Mouse (Mus musculus): Measurements from ENCODE around the gene Pym1. TPM values are rescaled to one million over a fixed set of nuclear protein-coding genes. Genes with fewer than 3 reads are reported as not detected.
"Not testable (repeated sequence)": the region's sequence is repeated elsewhere in the genome, so short reads cannot be mapped to it uniquely, and the experiment has no call there.

Pym1 gene
- 56.6 and 60.0 TPM in 2 replicates for polyA plus RNA-seq (2016; fragmentation: Nextera tagmentation; extraction: Ambion mirVana)

DNA sequence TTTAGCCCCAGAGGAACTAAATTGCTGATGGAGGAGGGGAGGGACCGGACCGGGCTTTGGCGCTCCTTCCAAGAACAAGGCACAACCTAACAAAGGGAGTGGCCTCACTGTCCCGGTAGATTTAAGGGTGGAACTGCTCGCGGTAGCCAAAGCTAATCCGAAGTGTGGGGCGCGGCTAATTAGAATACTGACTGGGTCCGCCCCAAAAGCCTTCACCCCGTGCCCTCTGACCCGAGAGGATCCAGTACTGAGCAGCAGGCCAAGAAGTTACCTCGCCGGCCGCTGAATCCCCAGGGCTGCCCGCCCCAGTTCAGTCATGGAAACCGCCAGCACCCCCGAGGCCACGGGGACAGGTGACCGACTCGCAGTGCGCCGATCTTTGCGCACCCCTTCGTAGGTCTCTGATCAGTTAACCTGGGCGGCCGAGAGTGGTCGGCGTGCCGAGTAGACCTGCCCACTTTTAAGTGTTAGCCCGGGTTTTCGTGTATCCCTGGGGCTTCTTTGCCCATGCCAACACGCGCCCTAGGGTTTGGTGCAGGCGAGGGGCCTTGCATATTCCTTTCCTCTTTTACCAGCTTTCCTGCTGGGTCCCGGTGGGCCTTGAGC lies at the start of gene Pym1:
TSS of gene Pym1 (plus strand) at position 244 of the 606 bp plus-strand sequence.
- Histone ChIP-seq H3K27me3 (replicated peaks; ENCODE audit: low read depth, poor library complexity, severe bottlenecking) (peaks cover 38% of the 10 kb centered on the region), H3K9me3 (no peaks in the 10 kb centered on the region), H3K4me1 (peaks cover 51% of the 10 kb centered on the region), H3K36me3 (replicated peaks) (peaks cover 14% of the 10 kb centered on the region), H3K27ac (replicated peaks) (peak within 1 kb of the TSS; percentile 94), H3K4me3 (peak within 1 kb of the TSS; percentile 74)
- peak; percentile 82 for DNase-seq (ENCODE audit: low spot score)
- under 1% methylated on average over 36 of the region's 36 CpGs for WGBS

DNA sequence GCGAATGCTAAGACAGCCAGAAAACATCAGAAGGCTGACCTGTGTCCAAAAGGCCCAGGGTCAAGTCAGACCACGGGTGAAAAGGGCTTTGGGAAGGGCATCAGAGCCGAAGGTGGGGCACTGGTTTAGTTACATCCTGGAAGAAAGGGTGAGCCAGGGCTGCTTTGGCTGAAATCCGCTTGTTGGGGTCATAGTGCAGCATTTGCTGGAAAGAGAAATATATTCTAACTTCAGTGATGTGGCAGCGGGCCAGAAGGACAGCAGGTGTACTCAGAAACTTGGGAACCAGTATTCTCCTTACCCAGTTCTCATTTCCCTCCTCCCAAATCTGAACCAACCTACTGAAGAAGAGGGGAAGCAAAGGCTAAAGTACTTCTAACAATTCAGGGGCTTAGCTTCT lies 48.7 kb upstream of the Pym1 start:
- 86% methylated on average over 5 of the region's 5 CpGs for WGBS
- Histone ChIP-seq H3K9me3 (no peaks in the 10 kb centered on the region), H3K4me3 (no peak overlapping the region), H3K27me3 (replicated peaks; ENCODE audit: low read depth, poor library complexity, severe bottlenecking) (no peaks in the 10 kb centered on the region), H3K27ac (replicated peaks) (no peak overlapping the region), H3K4me1 (peaks cover 29% of the 10 kb centered on the region), H3K36me3 (replicated peaks) (peaks cover 63% of the 10 kb centered on the region)
- DNase-seq (ENCODE audit: low spot score) = no peak

DNA sequence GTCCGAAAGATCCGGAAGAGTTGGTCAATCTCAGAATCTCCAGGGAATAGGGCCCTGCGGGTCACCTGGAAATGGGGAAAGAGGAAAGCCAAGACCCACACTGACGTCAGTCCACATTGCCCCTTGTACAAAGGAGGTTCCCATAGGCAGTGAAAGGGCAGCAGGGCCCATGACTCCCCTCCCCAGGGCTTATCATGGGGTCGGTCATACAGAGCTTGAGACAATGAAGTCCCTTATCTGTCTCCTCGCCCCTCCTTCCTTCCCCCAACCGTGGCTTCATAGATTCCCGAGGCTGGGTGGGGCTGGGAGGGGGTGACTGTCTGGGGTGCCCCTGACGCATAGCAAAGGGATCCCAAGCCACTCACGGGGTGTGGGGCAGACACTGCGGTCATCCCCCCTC lies 48.1 kb upstream of the Pym1 start:
- Histone ChIP-seq H3K27ac (replicated peaks) (no peak overlapping the region), H3K27me3 (replicated peaks; ENCODE audit: low read depth, poor library complexity, severe bottlenecking) (no peaks in the 10 kb centered on the region), H3K36me3 (replicated peaks) (peaks cover 63% of the 10 kb centered on the region), H3K9me3 (no peaks in the 10 kb centered on the region), H3K4me1 (peaks cover 30% of the 10 kb centered on the region), H3K4me3 (no peak overlapping the region)
- no peak for DNase-seq (ENCODE audit: low spot score)
- WGBS = 79% methylated on average over 11 of the region's 11 CpGs

DNA sequence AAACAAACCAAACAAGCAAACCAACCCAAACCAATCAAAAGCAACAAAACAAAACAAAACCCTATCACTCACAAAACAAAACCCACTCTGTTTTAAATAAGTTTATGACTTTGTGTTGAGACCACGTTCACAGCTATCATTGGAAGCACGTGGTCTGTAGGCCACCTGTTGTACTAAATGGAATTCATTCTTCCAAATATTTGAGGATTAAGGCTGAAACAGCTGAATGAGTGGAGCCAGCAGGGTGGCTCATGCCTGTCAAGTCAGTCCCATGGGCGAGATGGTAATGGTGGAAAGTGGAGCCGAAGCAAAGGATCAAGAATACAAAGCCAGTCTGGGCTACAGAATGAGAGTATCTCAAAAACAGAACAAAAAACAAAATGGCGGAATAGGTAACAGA lies 47.0 kb upstream of the Pym1 start:
- no peak for DNase-seq (ENCODE audit: low spot score)
- Histone ChIP-seq H3K27me3 (replicated peaks; ENCODE audit: low read depth, poor library complexity, severe bottlenecking) (no peaks in the 10 kb centered on the region), H3K36me3 (replicated peaks) (peaks cover 63% of the 10 kb centered on the region), H3K4me3 (no peak overlapping the region), H3K9me3 (no peaks in the 10 kb centered on the region), H3K27ac (replicated peaks) (no peak overlapping the region), H3K4me1 (peaks cover 31% of the 10 kb centered on the region)
- WGBS = 92% methylated on average over 5 of the region's 5 CpGs

DNA sequence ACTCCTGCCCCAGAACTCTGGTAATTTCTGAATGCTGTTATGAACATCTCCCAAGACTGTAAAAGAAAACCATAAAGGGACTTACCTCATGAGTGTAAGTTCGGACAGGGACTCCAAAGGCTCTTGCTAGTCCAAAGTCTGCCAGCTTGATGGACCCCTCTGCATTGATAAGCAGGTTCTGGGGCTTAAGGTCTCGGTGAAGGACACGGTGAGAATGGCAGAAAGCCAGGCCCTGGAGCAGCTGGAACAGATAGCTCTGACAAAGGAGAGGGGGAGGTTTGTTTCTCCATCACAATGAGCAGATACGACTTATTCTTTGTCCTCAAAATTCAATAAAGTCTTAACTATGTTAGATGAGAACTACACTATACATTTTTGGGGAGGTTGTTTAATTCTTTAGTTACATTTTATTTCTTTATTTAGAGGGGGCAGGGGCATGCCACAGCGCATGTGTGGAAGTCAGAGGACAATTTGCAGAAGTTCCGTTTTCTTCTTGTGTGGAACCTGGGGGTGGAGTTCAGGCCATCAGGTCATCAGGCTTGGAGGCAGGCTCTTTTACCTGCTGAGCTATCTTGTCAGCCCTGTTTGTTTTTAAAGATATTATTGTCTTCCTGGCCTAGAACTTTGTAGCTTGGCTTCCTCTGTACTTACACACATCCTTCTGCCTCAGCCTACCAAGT lies 45.2 kb upstream of the Pym1 start:
- Histone ChIP-seq H3K27me3 (replicated peaks; ENCODE audit: low read depth, poor library complexity, severe bottlenecking) (0 out of 2 replicates have a peak, but pooled peaks cover 2% of the 10 kb centered on the region), H3K4me3 (peak overlapping the region; percentile 89; the same call in 1 of the 2 replicates), H3K4me1 (peaks cover 33% of the 10 kb centered on the region), H3K9me3 (no peaks in the 10 kb centered on the region), H3K36me3 (replicated peaks) (peaks cover 60% of the 10 kb centered on the region), H3K27ac (replicated peaks) (no peak overlapping the region)
- 91% methylated on average over 6 of the region's 6 CpGs for WGBS
- no peak for DNase-seq (ENCODE audit: low spot score)

DNA sequence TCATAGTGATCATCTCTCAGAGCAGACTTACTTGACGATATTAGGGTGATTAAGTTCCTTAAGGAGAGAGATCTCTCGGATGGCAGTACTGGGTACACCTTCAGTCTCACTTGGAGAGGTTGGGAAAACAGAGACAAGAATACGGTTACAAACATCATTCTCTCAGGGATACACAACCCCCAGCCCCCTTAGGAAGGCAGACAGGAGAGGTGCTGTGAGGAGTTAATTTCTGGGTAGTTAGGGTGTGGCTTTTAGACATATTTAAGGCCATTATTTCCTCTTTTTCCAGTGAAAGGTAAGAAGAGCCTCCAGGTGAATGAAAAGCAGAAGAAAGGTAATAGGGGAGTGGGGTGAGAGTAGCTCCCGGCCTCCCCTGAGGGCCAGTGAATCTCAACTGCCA lies 43.8 kb upstream of the Pym1 start, which contains the start of gene Pmel:
TSS of gene Pmel (plus strand) at position 301 of the 400 bp plus-strand sequence.
- Histone ChIP-seq H3K27ac (replicated peaks) (peak within 1 kb of the TSS; percentile 95), H3K27me3 (replicated peaks; ENCODE audit: low read depth, poor library complexity, severe bottlenecking) (0 out of 2 replicates have a peak, but pooled peaks cover 2% of the 10 kb centered on the region), H3K9me3 (no peaks in the 10 kb centered on the region), H3K4me3 (peak within 1 kb of the TSS; percentile 89), H3K36me3 (replicated peaks) (peaks cover 46% of the 10 kb centered on the region), H3K4me1 (peaks cover 33% of the 10 kb centered on the region)
- no peak for DNase-seq (ENCODE audit: low spot score)
- WGBS = 24% methylated on average over 4 of the region's 4 CpGs

DNA sequence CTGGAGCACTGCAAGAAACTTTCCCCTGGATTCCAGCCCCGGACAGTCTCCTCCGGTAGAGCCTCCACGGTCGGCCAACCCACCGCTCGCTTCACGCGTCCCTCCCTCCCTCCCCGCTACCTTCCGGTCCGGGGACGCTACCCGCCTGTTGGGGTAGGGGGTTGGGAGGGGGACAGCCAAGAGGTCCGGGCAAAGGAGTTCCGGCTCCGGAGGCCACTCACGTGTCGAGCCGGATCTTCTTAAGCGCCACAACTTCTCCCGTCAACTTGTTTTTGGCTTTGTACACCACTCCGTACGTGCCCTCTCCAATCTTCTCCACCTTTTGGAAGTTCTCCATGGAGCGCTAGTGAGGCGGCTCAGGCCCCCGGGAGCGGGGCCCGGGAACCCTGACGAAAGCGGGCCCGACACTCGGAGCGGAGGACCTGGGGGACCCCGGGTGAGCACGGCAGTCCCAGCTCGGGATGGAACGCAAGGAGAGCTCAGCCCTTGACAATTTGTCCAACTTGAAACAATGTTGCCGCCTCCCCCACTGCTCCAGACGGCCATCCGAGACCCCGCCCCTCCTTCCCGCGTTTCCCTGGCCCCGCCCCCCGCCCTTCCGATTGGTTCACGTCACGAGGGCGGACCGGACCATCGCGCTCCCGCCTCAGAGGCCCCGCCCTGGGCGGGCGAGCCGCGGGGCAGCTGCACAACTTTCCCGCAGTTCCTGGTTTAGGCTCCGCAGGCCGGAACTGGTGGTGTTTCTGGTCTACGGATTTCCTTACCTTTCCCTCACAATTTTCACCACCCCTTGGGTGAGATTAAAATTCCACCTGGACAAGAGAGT lies 43.0 kb upstream of the Pym1 start, which contains the start of gene Cdk2:
TSS of gene Cdk2 (minus strand) at position 541 of the 826 bp plus-strand sequence.
- peak; percentile 99 for DNase-seq (ENCODE audit: low spot score)
- Histone ChIP-seq H3K36me3 (replicated peaks) (peaks cover 38% of the 10 kb centered on the region), H3K4me3 (peak within 1 kb of the TSS; percentile 89), H3K27me3 (replicated peaks; ENCODE audit: low read depth, poor library complexity, severe bottlenecking) (0 out of 2 replicates have a peak, but pooled peaks cover 2% of the 10 kb centered on the region), H3K4me1 (peaks cover 33% of the 10 kb centered on the region), H3K9me3 (no peaks in the 10 kb centered on the region), H3K27ac (replicated peaks) (peak within 1 kb of the TSS; percentile 95)
- under 1% methylated on average over 62 of the region's 62 CpGs for WGBS

DNA sequence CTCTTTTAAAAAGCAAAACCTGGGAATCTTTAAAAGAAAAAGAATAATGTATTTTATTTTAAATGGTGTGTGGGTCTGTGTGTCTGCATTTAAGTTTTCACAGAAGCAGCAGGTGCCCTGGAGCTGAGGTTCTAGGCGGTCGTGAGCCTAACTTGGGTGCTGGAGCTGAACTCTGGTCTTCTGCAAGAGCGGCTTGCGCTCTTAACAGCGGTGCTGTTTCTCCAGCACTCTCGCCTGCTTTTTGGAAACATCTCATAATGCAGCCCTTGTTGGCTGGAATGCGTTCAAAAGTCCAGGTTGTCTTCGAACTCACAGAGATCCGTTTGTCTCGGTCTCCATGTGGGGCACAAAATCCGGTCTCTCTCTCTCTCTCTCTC lies 42.4 kb upstream of the Pym1 start:
- peak overlapping the region; percentile 95 for H3K27ac ChIP-seq (replicated peaks)
- peak; percentile 17 for DNase-seq (ENCODE audit: low spot score)
- H3K4me3 ChIP-seq = peak overlapping the region; percentile 89
- peaks cover 32% of the 10 kb centered on the region for H3K36me3 ChIP-seq (replicated peaks)
- no peaks in the 10 kb centered on the region for H3K9me3 ChIP-seq
- H3K27me3 ChIP-seq (replicated peaks; ENCODE audit: low read depth, poor library complexity, severe bottlenecking) = 0 out of 2 replicates have a peak, but pooled peaks cover 2% of the 10 kb centered on the region
- WGBS = 8% methylated on average over 11 of the region's 11 CpGs
- peaks cover 33% of the 10 kb centered on the region for H3K4me1 ChIP-seq

DNA sequence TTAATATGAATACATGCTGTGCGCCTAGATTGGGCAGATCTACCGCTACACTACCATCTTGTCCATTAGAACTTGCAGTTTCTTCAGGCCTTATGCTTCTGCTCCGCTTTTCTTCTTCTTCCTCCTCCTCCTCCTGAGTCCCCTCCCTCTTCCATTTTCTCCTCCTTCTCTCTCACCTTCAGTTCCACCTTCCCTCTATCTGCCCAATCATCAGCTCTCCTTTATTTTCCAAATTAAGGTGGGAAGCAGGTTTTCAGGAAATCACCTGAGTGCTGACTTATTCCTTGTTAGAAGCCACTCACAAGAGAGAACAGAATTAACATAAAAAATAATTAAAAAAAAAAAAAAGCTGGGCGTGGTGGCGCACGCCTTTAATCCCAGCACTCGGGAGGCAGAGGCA lies 36.4 kb upstream of the Pym1 start:
- 93% methylated on average over 7 of the region's 7 CpGs for WGBS
- DNase-seq (ENCODE audit: low spot score); H3K4me1 ChIP-seq; H3K27me3 ChIP-seq (replicated peaks; ENCODE audit: low read depth, poor library complexity, severe bottlenecking); H3K4me3 ChIP-seq; H3K9me3 ChIP-seq; H3K36me3 ChIP-seq (replicated peaks); H3K27ac ChIP-seq (replicated peaks): not testable (repeated sequence)

DNA sequence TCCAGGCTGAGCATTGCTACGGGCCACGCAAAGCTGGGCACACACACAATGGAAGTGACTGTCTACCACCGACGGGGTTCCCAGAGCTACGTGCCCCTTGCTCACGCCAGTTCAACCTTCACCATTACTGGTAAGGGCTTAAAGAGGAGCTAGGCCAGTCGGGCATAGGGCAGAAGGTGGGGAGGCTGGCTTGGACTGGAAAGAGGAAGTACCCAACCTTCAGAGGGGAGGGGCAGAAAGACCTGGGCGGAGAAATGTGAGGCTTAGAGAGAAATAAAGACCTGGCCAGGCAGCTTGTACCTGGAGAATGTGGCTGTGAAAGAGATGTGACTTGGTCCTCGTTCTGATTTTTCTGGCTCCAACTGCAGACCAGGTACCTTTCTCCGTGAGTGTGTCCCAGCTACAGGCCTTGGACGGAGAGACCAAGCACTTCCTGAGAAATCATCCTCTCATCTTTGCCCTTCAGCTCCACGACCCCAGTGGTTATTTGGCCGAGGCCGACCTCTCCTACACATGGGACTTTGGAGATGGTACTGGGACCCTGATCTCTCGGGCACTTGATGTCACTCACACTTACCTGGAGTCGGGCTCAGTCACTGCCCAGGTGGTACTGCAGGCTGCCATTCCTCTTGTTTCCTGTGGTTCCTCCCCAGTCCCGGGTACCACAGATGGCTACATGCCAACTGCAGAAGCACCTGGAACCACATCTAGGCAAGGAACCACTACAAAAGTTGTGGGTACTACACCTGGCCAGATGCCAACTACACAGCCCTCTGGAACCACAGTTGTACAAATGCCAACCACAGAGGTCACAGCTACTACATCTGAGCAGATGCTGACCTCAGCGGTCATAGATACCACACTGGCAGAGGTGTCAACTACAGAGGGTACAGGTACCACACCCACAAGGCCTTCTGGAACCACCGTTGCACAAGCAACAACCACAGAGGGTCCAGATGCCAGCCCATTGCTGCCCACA lies 31.8 kb upstream of the Pym1 start:
- no peaks in the 10 kb centered on the region for H3K9me3 ChIP-seq
- no peaks in the 10 kb centered on the region for H3K36me3 ChIP-seq (replicated peaks)
- no peaks in the 10 kb centered on the region for H3K4me1 ChIP-seq
- no peak overlapping the region for H3K27ac ChIP-seq (replicated peaks)
- no peak for DNase-seq (ENCODE audit: low spot score)
- H3K4me3 ChIP-seq = no peak overlapping the region
- H3K27me3 ChIP-seq (replicated peaks; ENCODE audit: low read depth, poor library complexity, severe bottlenecking) = no peaks in the 10 kb centered on the region
- WGBS = 88% methylated on average over 19 of the region's 19 CpGs

DNA sequence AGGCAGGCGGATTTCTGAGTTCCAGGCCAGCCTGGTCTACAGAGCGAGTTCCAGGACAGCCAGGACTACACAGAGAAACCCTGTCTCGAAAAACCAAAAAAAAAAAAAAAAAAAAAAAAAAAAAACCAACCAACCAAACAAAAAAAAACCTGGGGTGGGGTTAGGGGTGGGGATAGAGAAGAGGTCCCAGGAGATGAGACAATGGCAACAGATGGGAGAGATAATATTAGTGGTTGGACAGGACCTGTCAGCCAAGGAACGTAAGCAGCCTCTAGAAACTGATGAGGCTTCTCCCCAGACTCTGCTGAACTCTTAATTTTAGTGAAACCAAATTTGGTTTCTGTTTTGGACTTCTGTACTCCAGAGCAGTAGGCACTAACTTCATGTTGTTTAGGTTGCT lies 22.2 kb upstream of the Pym1 start:
- DNase-seq (ENCODE audit: low spot score); H3K36me3 ChIP-seq (replicated peaks); H3K27ac ChIP-seq (replicated peaks); H3K4me1 ChIP-seq; H3K27me3 ChIP-seq (replicated peaks; ENCODE audit: low read depth, poor library complexity, severe bottlenecking); H3K9me3 ChIP-seq; H3K4me3 ChIP-seq: not testable (repeated sequence)
- WGBS = 81% methylated on average over 4 of the region's 4 CpGs

Data from embryonic facial prominence, embryonic 10.5 days (tissue).